ENCODE assay signal across 8 mouse cellular contexts in the genomic region with DNA sequence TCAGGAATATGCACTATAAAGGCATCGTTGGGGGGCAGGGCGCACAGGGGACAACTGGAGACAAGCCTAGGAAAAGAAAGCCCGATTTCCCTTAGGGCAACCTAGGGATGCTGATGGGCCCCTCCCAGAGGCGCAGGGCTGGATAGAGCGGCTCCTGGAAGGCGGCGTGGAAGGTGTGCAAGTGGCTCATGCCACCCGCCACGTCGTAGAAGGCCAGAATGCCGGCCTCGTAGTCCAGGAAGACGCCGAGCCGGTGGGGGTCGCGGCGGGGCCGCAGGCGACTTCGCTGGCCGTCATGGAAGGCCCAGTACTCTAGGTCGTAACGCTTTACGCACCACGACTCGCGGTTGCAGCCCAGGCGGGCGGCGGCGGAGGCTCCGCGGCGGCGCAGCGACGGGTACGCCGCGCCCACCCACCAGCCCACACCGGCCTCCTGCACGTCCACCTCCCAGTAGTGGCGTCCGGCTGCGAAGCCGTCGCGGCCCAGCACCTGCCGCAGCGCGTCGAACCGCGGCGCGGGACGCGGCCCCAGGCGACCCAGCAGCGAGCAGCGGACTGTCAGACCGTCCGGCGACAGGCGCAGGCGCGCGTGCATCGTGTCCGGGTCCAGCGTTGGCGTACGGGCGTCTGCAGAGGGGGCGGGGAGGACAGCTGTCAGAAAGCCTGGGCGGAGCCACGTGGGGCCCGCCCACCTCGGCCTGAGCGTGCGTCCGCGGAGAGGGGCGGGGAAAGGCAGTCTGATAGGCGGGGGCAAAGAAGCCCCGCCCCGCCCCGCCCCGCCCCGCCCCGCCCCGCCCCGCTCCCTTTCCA. TPM values are rescaled to one million over a fixed set of nuclear protein-coding genes. Genes with fewer than 3 reads are reported as not detected.
DNase-seq lines count a peak whose midpoint lies in the region; ATAC-seq and TF ChIP-seq lines count a peak whose summit lies in the region.

No protein-coding gene starts in this region.

- DNase-seq in brain, adult 2 months (ENCODE audit: low read depth, low spot score) = peak; percentile 96
- DNase-seq in heart, adult 9 months (ENCODE audit: low spot score in 2 of 2) = peak; percentile 93 to 95
- peak; percentile 96 for DNase-seq in kidney, adult 9 months
- DNase-seq in limb, embryonic 14.5 days (ENCODE audit: low spot score) = peak; percentile 94
- peak; percentile 96 for DNase-seq in midbrain, postnatal 0 days (ENCODE audit: low spot score)
- peak; percentile 85 to 97 for DNase-seq in spleen, postnatal 10 days (ENCODE audit: low spot score in 2 of 2)

- H3K27ac ChIP-seq in embryonic fibroblast, embryonic 13.5 days (ENCODE audit: insufficient read depth, low read length) = no peak overlapping the region
- H3K27ac ChIP-seq in limb, embryonic 14.5 days (replicated peaks; ENCODE audit: low read depth, low read length) = no peak overlapping the region
- H3K27ac ChIP-seq in midbrain, postnatal 0 days (ENCODE audit: low read depth, low read length) = peak overlapping the region; percentile 69

- H3K9ac ChIP-seq in limb, embryonic 14.5 days (ENCODE audit: low read depth, low read length, severe bottlenecking) = peak overlapping the region; percentile 45
- peak overlapping the region; percentile 67 for H3K9ac ChIP-seq in midbrain, postnatal 0 days (replicated peaks; ENCODE audit: low read length, poor library complexity, severe bottlenecking)

- H3K27me3 ChIP-seq in C2C12 (ENCODE audit: control insufficient read depth, insufficient read depth, insufficient read length) = no peaks in the 10 kb centered on the region
- peaks cover 5% of the 10 kb centered on the region; the same call in 1 of the 2 replicates for H3K27me3 ChIP-seq in limb, embryonic 14.5 days (ENCODE audit: control insufficient read depth, insufficient read depth, low read length)
- no peaks in the 10 kb centered on the region for H3K27me3 ChIP-seq in midbrain, postnatal 0 days (ENCODE audit: insufficient read depth, low read length)

- H3K4me1 ChIP-seq in embryonic fibroblast, embryonic 13.5 days (ENCODE audit: control insufficient read depth, insufficient read depth, low read length) = no peaks in the 10 kb centered on the region
- H3K4me1 ChIP-seq in limb, embryonic 14.5 days (ENCODE audit: control insufficient read depth, insufficient read depth, low read length) = no peaks in the 10 kb centered on the region
- no peaks in the 10 kb centered on the region for H3K4me1 ChIP-seq in midbrain, postnatal 0 days (ENCODE audit: insufficient read depth, low read length)

- H3K36me3 ChIP-seq in C2C12 (ENCODE audit: control insufficient read depth, insufficient read depth) = peaks cover 25% of the 10 kb centered on the region
- peaks cover 22% of the 10 kb centered on the region for H3K36me3 ChIP-seq in limb, embryonic 14.5 days (ENCODE audit: control insufficient read depth, insufficient read depth, low read length)
- peaks cover 13% of the 10 kb centered on the region for H3K36me3 ChIP-seq in midbrain, postnatal 0 days (ENCODE audit: insufficient read depth, low read length)

- no peaks in the 10 kb centered on the region for H3K9me3 ChIP-seq in limb, embryonic 14.5 days (ENCODE audit: control insufficient read depth, low read length)
- no peaks in the 10 kb centered on the region for H3K9me3 ChIP-seq in midbrain, postnatal 0 days (ENCODE audit: low read length)

- ATAC-seq in limb, embryonic 14.5 days (ENCODE audit: low FRiP score, low read depth) = peak; percentile 96
- peak; percentile 92 for ATAC-seq in midbrain, postnatal 0 days (ENCODE audit: low FRiP score)

- peak; percentile 87 for TF ChIP-seq POLR2A in embryonic fibroblast, embryonic 13.5 days (IDR thresholded peaks at IDR 0.05; ENCODE audit: low read depth, low read length)
- 0 out of 2 replicates have a peak, but pooled peaks have one; percentile 12 for TF ChIP-seq POLR2A in limb, embryonic 14.5 days (IDR thresholded peaks at IDR 0.05; ENCODE audit: borderline replicate concordance, extremely low read depth, insufficient read depth, insufficient read length)

- 1% methylated on average over 70 of the region's 94 CpGs for WGBS in limb, embryonic 14.5 days
- WGBS in midbrain, postnatal 0 days = under 1% methylated on average over 75 of the region's 94 CpGs

- no peaks in the 10 kb centered on the region for H3K79me3 ChIP-seq in C2C12 (ENCODE audit: low read depth)

- H3K4me2 ChIP-seq in limb, embryonic 14.5 days (replicated peaks; ENCODE audit: low read depth, low read length, severe bottlenecking) = peak overlapping the region; percentile 94
- H3K4me2 ChIP-seq in midbrain, postnatal 0 days (ENCODE audit: low read depth, low read length, poor library complexity, severe bottlenecking) = peak overlapping the region; percentile 76

- H3K79me2 ChIP-seq in C2C12 (ENCODE audit: control insufficient read depth, insufficient read depth) = no peaks in the 10 kb centered on the region

- peak overlapping the region; percentile 64 for H3ac ChIP-seq in C2C12 (ENCODE audit: control insufficient read depth, insufficient read length, low read depth)

- H3K4me3 ChIP-seq in C2C12 (ENCODE audit: insufficient read depth, poor library complexity, severe bottlenecking) = peak overlapping the region; percentile 30
- peak overlapping the region; percentile 38 for H3K4me3 ChIP-seq in embryonic fibroblast, embryonic 13.5 days (ENCODE audit: insufficient read depth, low read length)
- peak overlapping the region; percentile 65 for H3K4me3 ChIP-seq in limb, embryonic 14.5 days (replicated peaks; ENCODE audit: low read length)
- H3K4me3 ChIP-seq in midbrain, postnatal 0 days (ENCODE audit: low read depth, low read length) = peak overlapping the region; percentile 60

- TF ChIP-seq CTCF in C2C12 (IDR thresholded peaks at IDR 0.05; ENCODE audit: control insufficient read depth, insufficient read depth, insufficient read length) = no peak
- TF ChIP-seq CTCF in embryonic fibroblast, embryonic 13.5 days (IDR thresholded peaks at IDR 0.05; ENCODE audit: borderline replicate concordance, insufficient read depth, low read length) = no peak
- TF ChIP-seq CTCF in midbrain, postnatal 0 days (IDR thresholded peaks at IDR 0.05) = no peak

TF ChIP-seq in C2C12, 6 proteins besides CTCF, POLR2A, EP300 and RAD21:
- TF ChIP-seq MYOG (IDR thresholded peaks at IDR 0.05; ENCODE audit: control insufficient read depth, extremely low read depth, insufficient read length) = no peak
- peak; percentile 37 for TF ChIP-seq USF1 (IDR thresholded peaks at IDR 0.05; ENCODE audit: low read depth)
- TF ChIP-seq MAX (IDR thresholded peaks at IDR 0.05) = peak; percentile 91
- peak; percentile 33 for TF ChIP-seq MYOD1 (IDR thresholded peaks at IDR 0.05; ENCODE audit: control insufficient read depth, insufficient read length, low read depth)

RNA-seq across cellular contexts. Expression of a gene that starts 18.0 kb away (rescaled TPM):
- 115 TPM for polyA plus RNA-seq in C2C12 (2012; fragmentation: generic; extraction: Trizol)
- 89.9 and 92.1 TPM in 2 replicates for polyA plus RNA-seq in embryonic fibroblast, embryonic 13.5 days (2011; ENCODE audit: insufficient read length, low read depth, missing spikeins)
- polyA plus RNA-seq in limb, embryonic 14.5 days (2012; rRNA removed) = 75.9 and 82.4 TPM in 2 replicates
- polyA plus RNA-seq in limb, embryonic 14.5 days (2014; fragmentation: Nextera tagmentation; extraction: Ambion mirVana) = 84.1 and 84.5 TPM in 2 replicates
- 92.0 and 94.5 TPM in 2 replicates for total RNA-seq in midbrain, postnatal 0 days (2014; rRNA removed)
- polyA plus RNA-seq in midbrain, postnatal 0 days (2015; fragmentation: Nextera tagmentation; extraction: Ambion mirVana) = 56.9 and 59.6 TPM in 2 replicates

RNA-seq across cellular contexts. Expression of a gene that starts 28.9 kb away (rescaled TPM):
- polyA plus RNA-seq in C2C12 (2012; fragmentation: generic; extraction: Trizol) = 0.12 TPM
- 0.93 TPM in 1 of 2 replicates, not detected in the other for polyA plus RNA-seq in embryonic fibroblast, embryonic 13.5 days (2011; ENCODE audit: insufficient read length, low read depth, missing spikeins)
- 1.6 and 2.5 TPM in 2 replicates for polyA plus RNA-seq in limb, embryonic 14.5 days (2012; rRNA removed)
- polyA plus RNA-seq in limb, embryonic 14.5 days (2014; fragmentation: Nextera tagmentation; extraction: Ambion mirVana) = 2.6 and 3.3 TPM in 2 replicates
- total RNA-seq in midbrain, postnatal 0 days (2014; rRNA removed) = 0.47 and 1.8 TPM in 2 replicates
- polyA plus RNA-seq in midbrain, postnatal 0 days (2015; fragmentation: Nextera tagmentation; extraction: Ambion mirVana) = 0.75 and 1.4 TPM in 2 replicates

RNA-seq across cellular contexts. Expression of a gene that starts 56.3 kb away (rescaled TPM):
- 311 TPM for polyA plus RNA-seq in C2C12 (2012; fragmentation: generic; extraction: Trizol)
- 202 and 231 TPM in 2 replicates for polyA plus RNA-seq in embryonic fibroblast, embryonic 13.5 days (2011; ENCODE audit: insufficient read length, low read depth, missing spikeins)
- 79.2 and 159 TPM in 2 replicates for polyA plus RNA-seq in limb, embryonic 14.5 days (2012; rRNA removed)
- 245 and 249 TPM in 2 replicates for polyA plus RNA-seq in limb, embryonic 14.5 days (2014; fragmentation: Nextera tagmentation; extraction: Ambion mirVana)
- total RNA-seq in midbrain, postnatal 0 days (2014; rRNA removed) = 2.7 and 5.0 TPM in 2 replicates
- 45.8 and 50.5 TPM in 2 replicates for polyA plus RNA-seq in midbrain, postnatal 0 days (2015; fragmentation: Nextera tagmentation; extraction: Ambion mirVana)
